Mouse (Mus musculus) small intestine, adult 2 months (tissue): ENCODE data around the gene Mecom. TPM values are rescaled to one million over a fixed set of nuclear protein-coding genes. Genes with fewer than 3 reads are reported as not detected.

ENCODE experiments used
- H3K27ac ChIP-seq: fragments of 200-500 bp; 2 replicates; pipeline ENCODE4 v1.5.1; 2012; ENCODE audit warnings: low read depth, low read length, control low read depth, inconsistent platforms; ENCODE audit not compliant: insufficient read depth
- H3K27me3 ChIP-seq: fragments of 200-500 bp; 2 replicates; pipeline ENCODE4 v1.6.1; 2012; ENCODE audit warnings: mild to moderate bottlenecking, moderate library complexity, low read length, inconsistent platforms; ENCODE audit not compliant: control insufficient read depth, insufficient read depth
- H3K36me3 ChIP-seq: fragments of 200-500 bp; 2 replicates; pipeline ENCODE4 v1.6.1; 2012; ENCODE audit warnings: mild to moderate bottlenecking, low read length, control low read depth, inconsistent platforms; ENCODE audit not compliant: control insufficient read depth, insufficient read depth
- H3K4me1 ChIP-seq: fragments of 200-500 bp; 2 replicates; pipeline ENCODE4 v1.6.1; 2012; ENCODE audit warnings: low read length, inconsistent platforms, mixed read lengths; ENCODE audit not compliant: control insufficient read depth, insufficient read depth, insufficient read length
- H3K4me3 ChIP-seq: fragments of 200-500 bp; 2 replicates; pipeline ENCODE4 v1.5.1; 2012; ENCODE audit warnings: low read depth, mild to moderate bottlenecking, control low read depth, inconsistent platforms, low read length, moderate library complexity
- CTCF ChIP-seq: fragments of 200-500 bp; IDR thresholded peaks from 2 replicates; pipeline ENCODE4 v1.5.1; 2012; ENCODE audit warnings: low read depth, mild to moderate bottlenecking, control low read depth, inconsistent platforms, low read length, moderate library complexity, mixed read lengths; ENCODE audit not compliant: insufficient replicate concordance, insufficient read length; ENCODE audit errors: extremely low read depth
- POLR2A ChIP-seq: fragments of 200-500 bp; IDR thresholded peaks from 2 replicates; pipeline ENCODE4 v1.6.1; 2012; ENCODE audit warnings: low read depth, mild to moderate bottlenecking, control low read depth, inconsistent platforms, low read length, moderate library complexity
- WGBS: fragments of 180-500 bp; shearing (Covaris S2); methylation state at CpG from one replicate; pipeline ENCODE4 v1.1.7; 2018; 5-methylcytosine and 5-hydroxymethylcytosine counted together
- polyA plus RNA-seq: library from polyadenylated mRNA; depleted of rRNA; stranded (reverse); fragments of >200 nt; gene quantifications from 2 replicates; pipeline ENCODE4 v1.2.3, GENCODE M21; 2012

Gene Mecom
- polyA plus RNA-seq, 1 experiment, result 2.8 TPM

- 65% methylated on average over 3 of the region's 3 CpGs for WGBS
- Histone ChIP-seq H3K36me3 (no peaks in the 10 kb centered on the region), H3K27me3 (no peaks in the 10 kb centered on the region), H3K27ac (no peak overlapping the region), H3K4me3 (no peak overlapping the region), H3K4me1 (peaks cover 3% of the 10 kb centered on the region; the same call in 1 of the 2 replicates)
- TF ChIP-seq CTCF (no peak), POLR2A (no peak)
Measured at GRCm38 (mm10) chr3:30306080-30306479, 241.7 kb downstream of the Mecom start.

DNA sequence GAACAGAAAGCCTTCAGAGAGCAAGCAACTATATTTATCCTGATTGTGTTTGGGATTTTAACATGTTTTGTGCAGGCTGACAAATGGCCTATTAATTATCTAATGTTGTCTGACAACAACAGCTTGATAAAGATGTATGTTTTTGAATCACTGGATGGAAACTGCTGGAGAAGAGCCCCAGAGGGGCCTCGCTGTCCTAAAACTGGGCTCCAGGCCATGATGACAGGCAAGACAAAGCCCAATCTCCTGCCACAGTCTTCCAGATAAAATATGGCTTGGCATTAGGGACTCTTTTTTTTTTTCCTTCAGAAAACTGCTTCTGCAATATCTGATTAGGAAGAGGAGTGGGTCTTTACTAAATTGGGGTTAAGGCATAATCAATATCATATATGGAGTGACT lies 248.3 kb downstream of the Mecom start:
- no peaks in the 10 kb centered on the region for H3K27me3 ChIP-seq
- TF ChIP-seq POLR2A, result no peak
- TF ChIP-seq CTCF, result no peak
- no peak overlapping the region for H3K27ac ChIP-seq
- H3K36me3 ChIP-seq, result no peaks in the 10 kb centered on the region
- 80% methylated on average over 1 of the region's 1 CpGs for WGBS
- H3K4me3 ChIP-seq, result no peak overlapping the region
- H3K4me1 ChIP-seq, result peaks cover 3% of the 10 kb centered on the region; the same call in 1 of the 2 replicates

DNA sequence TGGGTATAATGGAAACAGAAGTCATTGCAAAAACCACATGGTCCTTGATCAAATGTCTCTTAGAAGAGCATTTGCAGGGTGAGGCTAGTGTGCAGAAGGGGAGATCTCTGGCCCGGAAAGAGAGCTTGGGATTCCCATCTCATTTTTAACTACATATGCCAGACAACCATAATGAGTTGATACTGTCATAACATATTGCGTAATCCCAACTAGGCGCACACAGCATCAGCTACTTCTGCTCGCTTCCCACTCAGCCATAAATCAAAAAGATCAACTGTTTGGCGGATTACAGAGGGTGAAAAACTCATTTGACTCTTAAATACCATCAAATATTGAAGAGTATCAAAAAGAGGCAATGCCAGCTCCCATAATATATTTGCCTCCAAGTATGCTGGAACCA lies 253.4 kb downstream of the Mecom start:
- TF ChIP-seq CTCF, result no peak
- no peak for TF ChIP-seq POLR2A
- H3K27me3 ChIP-seq, result no peaks in the 10 kb centered on the region
- H3K27ac ChIP-seq, result no peak overlapping the region
- H3K4me3 ChIP-seq, result no peak overlapping the region
- WGBS, result 71% methylated on average over 5 of the region's 5 CpGs
- H3K4me1 ChIP-seq, result no peaks in the 10 kb centered on the region
- H3K36me3 ChIP-seq, result no peaks in the 10 kb centered on the region

GRCm38 (mm10) chr3:30286529-30286928 lies 261.3 kb downstream of the Mecom start:
- Histone ChIP-seq H3K27ac (no peak overlapping the region), H3K4me1 (no peaks in the 10 kb centered on the region), H3K4me3 (no peak overlapping the region), H3K36me3 (no peaks in the 10 kb centered on the region), H3K27me3 (no peaks in the 10 kb centered on the region)
- no peak for TF ChIP-seq CTCF
- no peak for TF ChIP-seq POLR2A
- WGBS, result 72% methylated on average over 4 of the region's 4 CpGs

DNA sequence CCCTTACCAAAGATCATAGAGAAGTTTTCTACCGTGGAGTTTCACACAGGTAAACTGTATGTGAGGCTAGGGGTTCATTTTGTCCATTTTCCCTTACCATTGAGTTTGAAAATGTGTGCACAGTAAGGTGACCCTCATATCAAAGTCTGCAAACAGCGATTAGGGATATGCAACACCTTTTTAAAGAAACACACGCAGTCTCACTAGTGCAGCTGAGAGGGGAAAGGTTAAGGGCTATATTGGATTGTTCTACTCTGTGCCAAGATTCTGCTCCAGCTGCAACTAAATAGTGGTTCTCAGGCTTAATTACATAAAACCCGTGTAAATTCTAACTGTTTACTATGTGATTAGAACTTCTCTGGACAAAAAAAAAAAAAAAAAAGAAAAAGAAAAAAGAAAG lies 263.7 kb downstream of the Mecom start:
- no peaks in the 10 kb centered on the region for H3K36me3 ChIP-seq
- TF ChIP-seq CTCF (no peak), POLR2A (no peak)
- no peaks in the 10 kb centered on the region for H3K4me1 ChIP-seq
- WGBS, result 20% methylated on average over 4 of the region's 4 CpGs
- H3K27me3 ChIP-seq, result no peaks in the 10 kb centered on the region
- no peak overlapping the region for H3K27ac ChIP-seq
- H3K4me3 ChIP-seq, result no peak overlapping the region

- WGBS, result 86% methylated on average over 5 of the region's 5 CpGs
- no peak overlapping the region for H3K27ac ChIP-seq
- no peak overlapping the region for H3K4me3 ChIP-seq
- no peaks in the 10 kb centered on the region for H3K36me3 ChIP-seq
- H3K4me1 ChIP-seq, result no peaks in the 10 kb centered on the region
- TF ChIP-seq CTCF (no peak), POLR2A (no peak)
- no peaks in the 10 kb centered on the region for H3K27me3 ChIP-seq
Measured at GRCm38 (mm10) chr3:30283562-30283961, 264.2 kb downstream of the Mecom start.

- Histone ChIP-seq H3K36me3 (no peaks in the 10 kb centered on the region), H3K27me3 (no peaks in the 10 kb centered on the region), H3K27ac (no peak overlapping the region), H3K4me3 (no peak overlapping the region), H3K4me1 (no peaks in the 10 kb centered on the region)
- WGBS, result 92% methylated on average over 10 of the region's 10 CpGs
- TF ChIP-seq POLR2A (no peak), CTCF (no peak)
Measured at GRCm38 (mm10) chr3:30277569-30277968, 270.2 kb downstream of the Mecom start.

GRCm38 (mm10) chr3:30276099-30276498 lies 271.7 kb downstream of the Mecom start:
- Histone ChIP-seq H3K27ac (no peak overlapping the region), H3K27me3 (no peaks in the 10 kb centered on the region), H3K36me3 (no peaks in the 10 kb centered on the region), H3K4me1 (no peaks in the 10 kb centered on the region), H3K4me3 (no peak overlapping the region)
- TF ChIP-seq CTCF, result no peak
- TF ChIP-seq POLR2A, result no peak
- WGBS, result 95% methylated on average over 8 of the region's 8 CpGs
